Mouse (Mus musculus) layer of hippocampus, adult 9-11 months (tissue): Measurements from ENCODE around the gene Med4.
A peak's percentile ranks its signal among the peaks of the same experiment; 100 is the strongest.

Experiments used
- DNase-seq: peaks from one replicate; pipeline ENCODE4 v3.0.0; 2022

Med4 gene

GRCm38 (mm10) chr14:73509765-73510423 is at the start of gene Med4:
Gene Med4, plus strand, starts transcription at chr14:73510025.
- peak; percentile 93 for DNase-seq

GRCm38 (mm10) chr14:73460514-73461134 is 49.2 kb upstream of the Med4 start:
- no peak for DNase-seq

- no peak for DNase-seq
Observed at GRCm38 (mm10) chr14:73462211-73462610, 47.6 kb upstream of the Med4 start.

- no peak for DNase-seq
Observed at GRCm38 (mm10) chr14:73467697-73468096, 42.1 kb upstream of the Med4 start.

- DNase-seq = peak; percentile 92
Observed at GRCm38 (mm10) chr14:73469506-73469905, 40.3 kb upstream of the Med4 start.

- DNase-seq = no peak
Observed at GRCm38 (mm10) chr14:73470593-73470992, 39.2 kb upstream of the Med4 start.

GRCm38 (mm10) chr14:73472205-73472604 is 37.6 kb upstream of the Med4 start:
- no peak for DNase-seq

GRCm38 (mm10) chr14:73473670-73474460 is 36.0 kb upstream of the Med4 start:
- DNase-seq = peak; percentile 38

GRCm38 (mm10) chr14:73474636-73475093 is 35.2 kb upstream of the Med4 start:
- peak; percentile 58 for DNase-seq

- no peak for DNase-seq
Observed at GRCm38 (mm10) chr14:73475506-73475905, 34.3 kb upstream of the Med4 start.

- peak; percentile 47 for DNase-seq
Observed at GRCm38 (mm10) chr14:73476361-73476934, 33.4 kb upstream of the Med4 start.

- no peak for DNase-seq
Observed at GRCm38 (mm10) chr14:73477077-73477476, 32.7 kb upstream of the Med4 start.

GRCm38 (mm10) chr14:73478321-73478720 is 31.5 kb upstream of the Med4 start:
- DNase-seq = no peak

- no peak for DNase-seq
Observed at GRCm38 (mm10) chr14:73479771-73480170, 30.1 kb upstream of the Med4 start.

- no peak for DNase-seq
Observed at GRCm38 (mm10) chr14:73483516-73484229, 26.2 kb upstream of the Med4 start.

GRCm38 (mm10) chr14:73484366-73485110 is 25.3 kb upstream of the Med4 start:
- no peak for DNase-seq

GRCm38 (mm10) chr14:73486641-73487040 is 23.2 kb upstream of the Med4 start:
- no peak for DNase-seq

GRCm38 (mm10) chr14:73493356-73493755 is 16.5 kb upstream of the Med4 start:
- DNase-seq = no peak

- no peak for DNase-seq
Observed at GRCm38 (mm10) chr14:73494122-73494521, 15.7 kb upstream of the Med4 start.

- DNase-seq = no peak
Observed at GRCm38 (mm10) chr14:73495753-73496152, 14.1 kb upstream of the Med4 start.

- DNase-seq = no peak
Observed at GRCm38 (mm10) chr14:73501283-73501682, 8.5 kb upstream of the Med4 start.

- DNase-seq = no peak
Observed at GRCm38 (mm10) chr14:73501721-73502120, 8.1 kb upstream of the Med4 start.
